Mouse (Mus musculus) embryonic fibroblast, embryonic 13.5 days (primary cell): Measurements from ENCODE around the gene Kcnn3.

Experiments used
- CTCF ChIP-seq: IDR thresholded peaks from 2 replicates; pipeline ENCODE4 v1.5.1; 2011; ENCODE audit warnings: mild to moderate bottlenecking, control low read depth, low read length, moderate library complexity, borderline replicate concordance; ENCODE audit not compliant: insufficient read depth
- POLR2A ChIP-seq: IDR thresholded peaks from 2 replicates; pipeline ENCODE4 v1.6.1; 2011; ENCODE audit warnings: low read depth, mild to moderate bottlenecking, control low read depth, low read length, moderate library complexity

GRCm38 (mm10) chr3:89691776-89692175 lies 171.8 kb downstream of the Kcnn3 start:
- no peak for TF ChIP-seq CTCF
- TF ChIP-seq POLR2A: no peak
